Mouse (Mus musculus): ENCODE results near the gene Tle3.

DNA sequence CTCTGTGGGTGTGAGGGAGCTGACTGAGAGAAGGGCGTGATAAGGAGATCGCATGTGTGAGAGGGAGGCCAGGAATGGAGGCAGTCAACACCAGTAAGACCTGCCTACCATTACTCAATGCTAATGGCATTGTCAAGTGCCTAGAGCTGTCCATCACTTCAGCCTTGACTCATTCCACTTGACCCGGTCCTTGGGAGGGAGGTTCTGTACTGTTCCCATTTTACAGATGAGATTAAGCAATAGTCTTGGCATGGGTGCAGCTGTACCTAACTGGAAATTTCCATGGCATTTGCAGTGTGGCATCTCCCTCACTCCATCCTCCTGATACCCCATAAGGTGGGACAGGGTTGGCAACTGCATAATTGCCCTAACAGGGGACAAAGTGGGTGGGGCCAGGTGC, 95.3 kb downstream of the Tle3 start:
- TF ChIP-seq POLR2A (IDR thresholded peaks at IDR 0.05; ENCODE audit: borderline replicate concordance, extremely low read depth, insufficient read depth, insufficient read length, poor library complexity, severe bottlenecking) (no peak), CTCF (IDR thresholded peaks at IDR 0.05; ENCODE audit: borderline replicate concordance, extremely low read depth, insufficient read depth, insufficient read length) (no peak)

All from brain, embryonic 14.5 days (tissue).